Mouse (Mus musculus) embryonic facial prominence, embryonic 13.5 days (tissue): ENCODE measurements around the gene Farp1. TPM values are rescaled to one million over a fixed set of nuclear protein-coding genes. Genes with fewer than 3 reads are reported as not detected.
A peak's percentile ranks its signal among the peaks of the same experiment; 100 is the strongest.

Source experiments
- ATAC-seq: fragments of 200-750 bp; cut with Nextera tagmentation; 2 replicates; pipeline ENCODE4 v1.8.0; 2017; ENCODE audit warnings: low read depth; ENCODE audit not compliant: insufficient number of reproducible peaks, insufficient read depth, low FRiP score, low TSS enrichment
- H3K27ac ChIP-seq: fragments of 300-500 bp; sonication (generic); 2 replicates; pipeline ENCODE4 v1.5.1; 2015; ENCODE audit warnings: moderate library complexity, mild to moderate bottlenecking, inconsistent platforms
- H3K27me3 ChIP-seq: fragments of 300-500 bp; sonication (generic); 2 replicates; pipeline ENCODE4 v1.6.1; 2015; ENCODE audit warnings: mild to moderate bottlenecking, inconsistent platforms
- H3K36me3 ChIP-seq: fragments of 300-500 bp; sonication (generic); 2 replicates; pipeline ENCODE4 v1.6.1; 2015; ENCODE audit warnings: mild to moderate bottlenecking, inconsistent platforms
- H3K4me1 ChIP-seq: fragments of 300-500 bp; sonication (generic); 2 replicates; pipeline ENCODE4 v1.6.1; 2015; ENCODE audit warnings: inconsistent platforms
- H3K4me2 ChIP-seq: fragments of 300-500 bp; sonication (generic); 2 replicates; pipeline ENCODE4 v1.6.1; 2015; ENCODE audit warnings: moderate library complexity, mild to moderate bottlenecking, inconsistent platforms
- H3K4me3 ChIP-seq: fragments of 300-500 bp; sonication (generic); 2 replicates; pipeline ENCODE4 v1.5.1; 2015; ENCODE audit warnings: mild to moderate bottlenecking, inconsistent platforms
- H3K9ac ChIP-seq: fragments of 300-500 bp; sonication (generic); 2 replicates; pipeline ENCODE4 v1.6.1; 2015; ENCODE audit warnings: mild to moderate bottlenecking, inconsistent platforms
- H3K9me3 ChIP-seq: fragments of 300-500 bp; sonication (generic); 2 replicates; pipeline ENCODE4 v1.6.1; 2016; ENCODE audit warnings: inconsistent platforms
- WGBS: fragments of 180-500 bp; shearing (Covaris S2); methylation state at CpG from one replicate; pipeline ENCODE4 v1.1.7; 2015; ENCODE audit warnings: mixed read lengths; 5-methylcytosine and 5-hydroxymethylcytosine counted together
- polyA plus RNA-seq: library from polyadenylated mRNA; unstranded; fragments of >200 nt; fragmentation: Nextera tagmentation; extraction: Ambion mirVana; gene quantifications from 2 replicates; pipeline ENCODE4 v1.2.1, GENCODE M21; 2015

Farp1 gene
- polyA plus RNA-seq, 1 experiment from 2014 or later = 38.7 TPM

GRCm38 (mm10) chr14:121231232-121231631 lies 196.2 kb downstream of the Farp1 start:
- ATAC-seq = no peak
- Histone ChIP-seq H3K36me3 (peaks cover 67% of the 10 kb centered on the region), H3K27me3 (no peaks in the 10 kb centered on the region), H3K4me2 (no peak overlapping the region), H3K4me3 (no peak overlapping the region), H3K9ac (no peak overlapping the region), H3K4me1 (0 out of 2 replicates have a peak, but pooled peaks cover 11% of the 10 kb centered on the region), H3K9me3 (no peaks in the 10 kb centered on the region), H3K27ac (no peak overlapping the region)
- WGBS = 86% methylated on average over 8 of the region's 8 CpGs

DNA sequence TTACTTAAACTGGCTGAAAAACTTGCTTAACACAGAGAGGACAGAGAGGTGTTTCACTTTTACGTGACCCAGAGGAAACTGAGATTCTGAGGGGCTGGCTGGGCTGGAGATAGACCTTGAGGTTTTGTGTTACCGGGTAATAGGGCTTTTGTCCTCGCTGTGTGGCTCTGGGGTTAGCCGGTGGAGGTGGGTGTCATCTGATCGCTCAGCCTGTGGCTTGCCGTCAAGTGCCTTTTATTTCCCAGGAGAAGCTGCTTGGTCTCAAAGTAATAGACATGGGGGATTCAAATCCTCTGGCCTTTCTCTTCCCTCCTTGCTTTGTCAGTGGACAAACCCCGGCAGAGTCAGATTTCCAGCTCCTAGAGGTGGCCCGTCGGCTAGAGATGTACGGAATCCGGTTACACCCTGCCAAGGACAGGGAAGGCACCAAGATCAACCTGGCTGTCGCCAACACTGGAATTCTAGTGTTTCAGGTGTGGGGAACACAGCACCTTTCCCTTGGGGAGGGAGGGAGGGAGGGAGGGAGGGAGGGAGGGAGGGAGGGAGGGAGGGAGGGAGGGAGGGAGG lies 199.8 kb downstream of the Farp1 start:
- peak; percentile 32; the same call in 1 of the 2 replicates for ATAC-seq
- 0 out of 2 replicates have a peak, but pooled peaks cover 11% of the 10 kb centered on the region for H3K4me1 ChIP-seq
- no peak overlapping the region for H3K4me2 ChIP-seq
- H3K36me3 ChIP-seq = peaks cover 83% of the 10 kb centered on the region
- peak overlapping the region; percentile 45 for H3K27ac ChIP-seq
- no peaks in the 10 kb centered on the region for H3K9me3 ChIP-seq
- H3K27me3 ChIP-seq = no peaks in the 10 kb centered on the region
- 26% methylated on average over 12 of the region's 12 CpGs for WGBS
- no peak overlapping the region for H3K4me3 ChIP-seq
- no peak overlapping the region for H3K9ac ChIP-seq

GRCm38 (mm10) chr14:121236736-121237135 lies 201.7 kb downstream of the Farp1 start:
- peaks cover 82% of the 10 kb centered on the region for H3K36me3 ChIP-seq
- 0 out of 2 replicates have a peak, but pooled peaks cover 11% of the 10 kb centered on the region for H3K4me1 ChIP-seq
- no peak for ATAC-seq
- no peak overlapping the region for H3K27ac ChIP-seq
- H3K9ac ChIP-seq = no peak overlapping the region
- WGBS = 94% methylated on average over 4 of the region's 4 CpGs
- no peaks in the 10 kb centered on the region for H3K9me3 ChIP-seq
- H3K4me3 ChIP-seq = no peak overlapping the region
- H3K27me3 ChIP-seq = no peaks in the 10 kb centered on the region
- H3K4me2 ChIP-seq = no peak overlapping the region

DNA sequence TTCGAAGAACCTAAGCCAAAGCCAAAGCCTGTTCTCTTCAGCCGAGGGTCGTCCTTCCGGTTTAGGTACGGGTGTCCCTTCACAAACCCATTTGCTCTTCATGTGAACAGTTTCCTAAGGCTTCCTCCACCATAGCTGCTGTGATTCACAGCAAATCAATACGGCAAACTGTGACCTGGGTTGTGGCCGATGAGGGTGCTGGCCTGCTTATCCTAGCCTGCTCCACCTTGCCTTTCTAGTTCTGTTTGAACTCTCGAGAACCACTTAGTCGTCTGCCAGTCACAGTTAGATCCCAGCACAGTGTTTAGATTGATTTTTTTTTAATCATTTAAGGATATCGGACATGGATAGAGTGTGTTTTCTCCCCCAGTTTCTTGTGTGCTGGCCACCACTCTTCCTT lies 203.7 kb downstream of the Farp1 start:
- Histone ChIP-seq H3K4me2 (no peak overlapping the region), H3K36me3 (peaks cover 83% of the 10 kb centered on the region), H3K27ac (no peak overlapping the region), H3K4me3 (no peak overlapping the region), H3K27me3 (no peaks in the 10 kb centered on the region), H3K9me3 (no peaks in the 10 kb centered on the region), H3K4me1 (0 out of 2 replicates have a peak, but pooled peaks cover 11% of the 10 kb centered on the region), H3K9ac (no peak overlapping the region)
- 93% methylated on average over 10 of the region's 10 CpGs for WGBS
- no peak for ATAC-seq

DNA sequence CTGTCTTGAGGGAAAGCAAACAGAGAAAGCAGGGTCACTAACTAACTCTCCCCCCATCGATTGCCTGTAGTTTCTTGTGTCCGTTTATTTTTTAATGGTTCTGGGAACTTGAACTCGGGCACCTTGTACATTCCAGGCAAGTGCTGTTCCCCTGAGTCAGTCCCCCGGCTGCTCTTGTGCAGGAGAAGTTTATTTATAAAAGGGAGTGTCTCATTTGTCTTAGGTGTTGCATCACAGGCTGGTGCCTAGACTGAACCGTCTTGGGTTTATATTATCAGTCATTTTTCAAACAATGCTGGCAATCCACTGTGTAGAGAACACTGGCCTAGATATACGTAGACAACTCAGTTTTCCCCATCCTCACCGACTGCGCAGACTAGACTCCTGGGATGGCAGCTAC lies 204.4 kb downstream of the Farp1 start:
- 91% methylated on average over 8 of the region's 8 CpGs for WGBS
- H3K4me1 ChIP-seq = 0 out of 2 replicates have a peak, but pooled peaks cover 9% of the 10 kb centered on the region
- no peak overlapping the region for H3K4me2 ChIP-seq

GRCm38 (mm10) chr14:121244104-121244503 lies 209.1 kb downstream of the Farp1 start:
- peaks cover 45% of the 10 kb centered on the region for H3K4me1 ChIP-seq
- H3K9me3 ChIP-seq = no peaks in the 10 kb centered on the region
- WGBS = 94% methylated on average over 15 of the region's 15 CpGs
- no peak overlapping the region for H3K9ac ChIP-seq
- peaks cover 56% of the 10 kb centered on the region for H3K36me3 ChIP-seq
- no peak overlapping the region for H3K4me2 ChIP-seq
- no peak overlapping the region for H3K4me3 ChIP-seq
- no peaks in the 10 kb centered on the region for H3K27me3 ChIP-seq
- H3K27ac ChIP-seq = no peak overlapping the region
- ATAC-seq = no peak

More for the DNA sequence above, 204.4 kb downstream of the Farp1 start:
- no peak overlapping the region for H3K27ac ChIP-seq
- no peak for ATAC-seq
- H3K4me3 ChIP-seq = no peak overlapping the region
- H3K36me3 ChIP-seq = peaks cover 84% of the 10 kb centered on the region
- H3K9ac ChIP-seq = no peak overlapping the region
- no peaks in the 10 kb centered on the region for H3K27me3 ChIP-seq
- H3K9me3 ChIP-seq = no peaks in the 10 kb centered on the region

DNA sequence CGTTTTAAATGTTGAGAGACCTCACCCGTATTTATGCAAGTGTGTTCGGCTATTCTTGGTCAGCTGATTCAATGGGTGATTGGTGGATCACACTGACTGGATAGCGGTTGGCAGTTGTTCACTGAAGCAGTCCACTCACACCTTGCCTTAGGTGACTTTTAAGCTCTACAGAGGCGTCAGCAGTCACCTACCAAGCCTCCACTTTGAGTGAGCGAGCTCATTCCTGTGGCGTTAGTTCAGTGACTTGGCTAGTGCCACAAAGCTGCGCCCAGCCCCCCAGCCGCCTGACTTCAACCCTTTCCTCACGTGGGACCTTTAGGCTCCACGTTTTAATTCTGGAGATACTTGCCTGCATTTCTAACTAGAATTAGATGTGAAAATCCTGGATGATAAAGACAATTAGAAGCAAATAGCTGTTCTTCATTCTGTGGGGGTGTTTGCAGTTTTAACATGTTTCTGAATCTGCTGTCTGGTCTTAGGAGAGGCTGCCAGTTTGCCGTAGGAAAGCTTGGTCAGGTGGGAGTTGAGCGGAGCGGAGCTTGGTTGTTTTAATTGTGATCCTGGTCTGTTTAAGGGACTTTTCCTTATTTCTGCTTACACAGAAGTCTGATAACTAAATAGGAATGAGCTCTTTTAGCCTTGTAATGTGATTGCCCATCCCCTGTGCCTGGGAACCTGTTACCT lies 211.2 kb downstream of the Farp1 start:
- Histone ChIP-seq H3K36me3 (peaks cover 50% of the 10 kb centered on the region), H3K9me3 (no peaks in the 10 kb centered on the region), H3K27ac (peak overlapping the region; percentile 87), H3K9ac (no peak overlapping the region), H3K27me3 (no peaks in the 10 kb centered on the region), H3K4me3 (no peak overlapping the region), H3K4me1 (peaks cover 50% of the 10 kb centered on the region), H3K4me2 (no peak overlapping the region)
- WGBS = 68% methylated on average over 14 of the region's 14 CpGs
- ATAC-seq = no peak

- Histone ChIP-seq H3K9ac (0 out of 2 replicates have a peak overlapping the region, but pooled peaks have one; percentile 38), H3K4me3 (no peak overlapping the region), H3K9me3 (no peaks in the 10 kb centered on the region), H3K27ac (peak overlapping the region; percentile 87), H3K4me2 (no peak overlapping the region), H3K27me3 (no peaks in the 10 kb centered on the region), H3K4me1 (peaks cover 50% of the 10 kb centered on the region), H3K36me3 (peaks cover 47% of the 10 kb centered on the region)
- 17% methylated on average over 7 of the region's 7 CpGs for WGBS
- ATAC-seq = no peak
Measured at GRCm38 (mm10) chr14:121247287-121247686, 212.3 kb downstream of the Farp1 start.

DNA sequence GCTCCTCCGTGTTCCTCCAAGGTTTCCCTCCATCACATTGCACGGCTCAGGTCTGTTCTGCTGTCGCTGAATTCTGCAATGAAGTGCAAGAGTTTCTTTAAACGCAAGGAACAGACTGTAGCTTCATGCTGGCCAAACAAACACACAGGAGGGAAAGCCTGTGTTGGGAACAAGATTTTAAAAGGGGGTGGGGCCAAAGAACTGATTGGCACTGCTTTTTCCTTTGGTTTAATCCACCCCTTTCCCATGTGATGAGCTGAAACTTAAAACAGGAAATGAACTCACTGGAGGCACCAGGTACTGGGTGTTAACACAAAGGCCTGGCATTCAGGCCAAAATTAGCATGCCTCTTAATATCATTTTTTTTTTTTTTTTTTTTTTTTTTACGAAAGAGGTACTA lies 213.3 kb downstream of the Farp1 start:
- Histone ChIP-seq H3K36me3 (peaks cover 46% of the 10 kb centered on the region), H3K9me3 (no peaks in the 10 kb centered on the region), H3K4me2 (no peak overlapping the region), H3K4me1 (peaks cover 50% of the 10 kb centered on the region), H3K27ac (peak overlapping the region; percentile 87), H3K27me3 (no peaks in the 10 kb centered on the region), H3K4me3 (no peak overlapping the region), H3K9ac (no peak overlapping the region)
- no peak for ATAC-seq
- WGBS = 58% methylated on average over 5 of the region's 5 CpGs

- H3K27me3 ChIP-seq = no peaks in the 10 kb centered on the region
- peaks cover 32% of the 10 kb centered on the region for H3K4me1 ChIP-seq
- H3K36me3 ChIP-seq = peaks cover 50% of the 10 kb centered on the region
- WGBS = 87% methylated on average over 5 of the region's 5 CpGs
- no peaks in the 10 kb centered on the region for H3K9me3 ChIP-seq
- no peak overlapping the region for H3K9ac ChIP-seq
- H3K4me2 ChIP-seq = no peak overlapping the region
- no peak overlapping the region for H3K4me3 ChIP-seq
- ATAC-seq = no peak
- H3K27ac ChIP-seq = no peak overlapping the region
Measured at GRCm38 (mm10) chr14:121251099-121251498, 216.1 kb downstream of the Farp1 start.

- Histone ChIP-seq H3K4me3 (no peak overlapping the region), H3K27ac (no peak overlapping the region), H3K9ac (no peak overlapping the region), H3K4me1 (peaks cover 26% of the 10 kb centered on the region), H3K4me2 (no peak overlapping the region), H3K27me3 (no peaks in the 10 kb centered on the region), H3K9me3 (no peaks in the 10 kb centered on the region), H3K36me3 (peaks cover 53% of the 10 kb centered on the region)
- WGBS = 68% methylated on average over 4 of the region's 4 CpGs
- ATAC-seq = no peak
Measured at GRCm38 (mm10) chr14:121251708-121252107, 216.7 kb downstream of the Farp1 start.

- ATAC-seq = no peak
- Histone ChIP-seq H3K9ac (no peak overlapping the region), H3K36me3 (peaks cover 61% of the 10 kb centered on the region), H3K4me2 (no peak overlapping the region), H3K27me3 (no peaks in the 10 kb centered on the region), H3K27ac (no peak overlapping the region), H3K4me1 (peaks cover 19% of the 10 kb centered on the region), H3K9me3 (no peaks in the 10 kb centered on the region), H3K4me3 (no peak overlapping the region)
- WGBS = 91% methylated on average over 10 of the region's 10 CpGs
Measured at GRCm38 (mm10) chr14:121252542-121252941, 217.5 kb downstream of the Farp1 start.
